Mouse (Mus musculus) E14TG2a.4 (cell line): ENCODE data around the gene Irgm2.

ENCODE experiments used
- CTCF ChIP-seq: conservative IDR thresholded peaks from 2 replicates; pipeline ENCODE4 v1.5.1; 2014; ENCODE audit warnings: low read length
- NANOG ChIP-seq: IDR thresholded peaks from 2 replicates; pipeline ENCODE4 v1.6.1; 2014; ENCODE audit warnings: borderline replicate concordance, low read length, mixed read lengths
- POU5F1 ChIP-seq: IDR thresholded peaks from 2 replicates; pipeline ENCODE4 v1.6.1; 2014; ENCODE audit warnings: low read length, borderline replicate concordance

DNA sequence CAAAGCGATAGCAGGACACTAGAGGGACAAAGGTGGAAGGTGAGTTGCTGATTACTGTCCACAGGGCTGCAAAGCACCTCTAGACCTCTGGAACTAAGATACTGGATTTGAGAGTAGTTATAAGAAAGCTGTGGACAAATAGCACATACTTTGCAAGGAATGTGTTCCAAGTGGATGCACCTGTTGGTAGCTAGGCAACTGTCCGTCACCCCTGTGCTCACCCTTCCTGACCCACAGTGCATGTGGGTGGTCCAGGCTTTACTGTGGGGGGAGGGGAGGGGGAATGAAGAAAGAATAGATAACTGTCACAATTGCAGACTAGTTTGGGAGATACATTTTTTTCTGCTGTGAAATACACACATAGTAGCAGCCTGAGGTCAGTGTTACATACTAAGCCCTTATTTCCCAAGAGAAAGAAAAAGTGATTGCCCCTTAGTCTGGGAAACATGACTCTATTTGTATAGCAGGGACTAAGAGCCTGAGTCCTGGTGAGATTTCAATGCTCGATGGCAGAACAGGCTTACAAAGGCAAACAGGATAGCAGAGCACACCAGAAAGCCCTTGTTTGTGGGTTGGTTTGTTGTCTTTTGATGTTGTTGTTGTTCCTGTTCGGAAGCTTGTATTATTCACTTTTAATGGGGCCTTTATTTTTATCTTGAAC, 5.4 kb upstream of the Irgm2 start:
- no peak for TF ChIP-seq CTCF
- TF ChIP-seq POU5F1, result no peak
- TF ChIP-seq NANOG, result no peak
